16 mouse cellular contexts compared by ENCODE assay signal in genomic region chr4:70258826-70259225, GRCm38 (mm10).
DNase-seq lines count a peak whose midpoint lies in the region; ATAC-seq and TF ChIP-seq lines count a peak whose summit lies in the region.
"Had no signal": no experiment of that assay in that cellular context is flagged by ENCODE, and none has a peak within 500 bp of the region (broad histone marks: within the 10 kb centered on the region; RNA-seq: fewer than 3 reads in every experiment).

No protein-coding gene starts in this region.

- H3K4me2 ChIP-seq in midbrain, embryonic 13.5 days (replicated peaks) = no peak overlapping the region
- no peak overlapping the region for H3K4me2 ChIP-seq in midbrain, postnatal 0 days (ENCODE audit: low read depth, low read length, poor library complexity, severe bottlenecking)
- H3K4me2 ChIP-seq in intestine, embryonic 15.5 days (replicated peaks) = no peak overlapping the region
- H3K4me2 ChIP-seq: embryonic facial prominence, embryonic 12.5 days; heart, embryonic 12.5 days had no signal

- H3K36me3 ChIP-seq in midbrain, embryonic 13.5 days = peaks cover 50% of the 10 kb centered on the region
- peaks cover 17% of the 10 kb centered on the region for H3K36me3 ChIP-seq in midbrain, postnatal 0 days (ENCODE audit: insufficient read depth, low read length)
- peaks cover 3% of the 10 kb centered on the region; the same call in 1 of the 2 replicates for H3K36me3 ChIP-seq in intestine, embryonic 15.5 days

- TF ChIP-seq CTCF in midbrain, postnatal 0 days (IDR thresholded peaks at IDR 0.05) = no peak
- TF ChIP-seq CTCF in cortical plate, adult 2 months (IDR thresholded peaks at IDR 0.05; ENCODE audit: extremely low read depth, insufficient read depth, low read length) = no peak
- TF ChIP-seq CTCF in olfactory bulb, adult 2 months (IDR thresholded peaks at IDR 0.05; ENCODE audit: insufficient read depth, low read depth, low read length) = no peak

- H3K27me3 ChIP-seq in midbrain, embryonic 13.5 days = no peaks in the 10 kb centered on the region
- no peaks in the 10 kb centered on the region for H3K27me3 ChIP-seq in midbrain, postnatal 0 days (ENCODE audit: insufficient read depth, low read length)
- no peaks in the 10 kb centered on the region for H3K27me3 ChIP-seq in intestine, embryonic 15.5 days (replicated peaks)
- H3K27me3 ChIP-seq: embryonic facial prominence, embryonic 12.5 days; heart, embryonic 12.5 days had no signal

- H3K9ac ChIP-seq in midbrain, embryonic 13.5 days (replicated peaks) = no peak overlapping the region
- H3K9ac ChIP-seq in midbrain, postnatal 0 days (replicated peaks; ENCODE audit: low read length, poor library complexity, severe bottlenecking) = no peak overlapping the region
- no peak overlapping the region for H3K9ac ChIP-seq in intestine, embryonic 15.5 days
- H3K9ac ChIP-seq: embryonic facial prominence, embryonic 12.5 days; heart, embryonic 12.5 days; liver, postnatal 0 days had no signal

- intact Hi-C loops in heart, postnatal 25 days (cut with DNase I) = no loop called here

- no peak for ATAC-seq in midbrain, embryonic 13.5 days
- ATAC-seq in midbrain, postnatal 0 days (ENCODE audit: low FRiP score) = no peak
- no peak for ATAC-seq in intestine, embryonic 15.5 days
- ATAC-seq: liver, postnatal 0 days had no signal

- no peaks in the 10 kb centered on the region for H3K9me3 ChIP-seq in midbrain, embryonic 13.5 days
- H3K9me3 ChIP-seq in midbrain, postnatal 0 days (ENCODE audit: low read length) = no peaks in the 10 kb centered on the region
- no peaks in the 10 kb centered on the region for H3K9me3 ChIP-seq in intestine, embryonic 15.5 days
- H3K9me3 ChIP-seq: embryonic facial prominence, embryonic 12.5 days; heart, embryonic 12.5 days; limb, embryonic 10.5 days had no signal

- no peak for TF ChIP-seq POLR2A in cortical plate, adult 2 months (IDR thresholded peaks at IDR 0.05; ENCODE audit: extremely low read depth, insufficient read depth, low read length)
- no peak for TF ChIP-seq POLR2A in olfactory bulb, adult 2 months (IDR thresholded peaks at IDR 0.05; ENCODE audit: insufficient read depth, low read depth, low read length)

- H3K4me3 ChIP-seq in midbrain, embryonic 13.5 days (replicated peaks) = no peak overlapping the region
- no peak overlapping the region for H3K4me3 ChIP-seq in midbrain, postnatal 0 days (ENCODE audit: low read depth, low read length)
- no peak overlapping the region for H3K4me3 ChIP-seq in cortical plate, adult 2 months (ENCODE audit: insufficient read depth, low read length)
- no peak overlapping the region for H3K4me3 ChIP-seq in olfactory bulb, adult 2 months (ENCODE audit: insufficient read depth, low read depth, low read length)
- no peak overlapping the region for H3K4me3 ChIP-seq in intestine, embryonic 15.5 days (replicated peaks)
- H3K4me3 ChIP-seq: embryonic facial prominence, embryonic 12.5 days; erythroblast, embryonic 14.5 days; heart, embryonic 12.5 days; limb, embryonic 10.5 days had no signal

- peaks cover 17% of the 10 kb centered on the region for H3K4me1 ChIP-seq in midbrain, embryonic 13.5 days (replicated peaks)
- peaks cover 9% of the 10 kb centered on the region; the same call in 1 of the 2 replicates for H3K4me1 ChIP-seq in midbrain, postnatal 0 days (ENCODE audit: insufficient read depth, low read length)
- peaks cover 13% of the 10 kb centered on the region for H3K4me1 ChIP-seq in cortical plate, adult 2 months (ENCODE audit: control insufficient read depth, insufficient read depth, low read length)
- peaks cover 24% of the 10 kb centered on the region for H3K4me1 ChIP-seq in olfactory bulb, adult 2 months (ENCODE audit: control insufficient read depth, insufficient read depth, low read length)
- no peaks in the 10 kb centered on the region for H3K4me1 ChIP-seq in intestine, embryonic 15.5 days (replicated peaks)
- H3K4me1 ChIP-seq: embryonic facial prominence, embryonic 12.5 days; limb, embryonic 10.5 days had no signal

- 0 out of 2 replicates have a peak overlapping the region, but pooled peaks have one; percentile 25 for H3K27ac ChIP-seq in midbrain, embryonic 13.5 days
- no peak overlapping the region for H3K27ac ChIP-seq in midbrain, postnatal 0 days (ENCODE audit: low read depth, low read length)
- peak overlapping the region; percentile 90 for H3K27ac ChIP-seq in cortical plate, adult 2 months (ENCODE audit: insufficient read depth, low read length)
- peak overlapping the region; percentile 82 for H3K27ac ChIP-seq in olfactory bulb, adult 2 months (ENCODE audit: insufficient read depth, low read depth, low read length)
- no peak overlapping the region for H3K27ac ChIP-seq in intestine, embryonic 15.5 days
- H3K27ac ChIP-seq: embryonic facial prominence, embryonic 12.5 days; kidney, postnatal 0 days; limb, embryonic 10.5 days had no signal

- peak; percentile 63 for DNase-seq in heart, adult 11 months
- DNase-seq in heart, postnatal 25 days (ENCODE audit: low spot score) = no peak
- no peak for DNase-seq in midbrain, postnatal 0 days (ENCODE audit: low spot score)
- DNase-seq: heart, postnatal 14 days; kidney, adult 11 months; liver, postnatal 0 days; lung, postnatal 10 days had no signal

- 70% methylated on average over 9 of the region's 9 CpGs for WGBS in midbrain, embryonic 13.5 days
- 42% methylated on average over 9 of the region's 9 CpGs for WGBS in midbrain, postnatal 0 days
- 21% methylated on average over 9 of the region's 9 CpGs for WGBS in olfactory bulb, adult 2 months
- 82% methylated on average over 9 of the region's 9 CpGs for WGBS in intestine, embryonic 15.5 days

Comparison
In these comparisons a context has a peak if more than half of its experiments do, and no peak if none do; other contexts are left out.
1. H3K27ac ChIP-seq: peak in midbrain, embryonic 13.5 days (single experiment), cortical plate, adult 2 months (single experiment) and olfactory bulb, adult 2 months (single experiment); none in midbrain, postnatal 0 days (single experiment) and intestine, embryonic 15.5 days (single experiment).